Mouse (Mus musculus) 416B (cell line): Measurements from ENCODE around the gene Clba1.
"Not testable (repeated sequence)": the region's sequence is repeated elsewhere in the genome, so short reads cannot be mapped to it uniquely, and the experiment has no call there.

ENCODE experiments used
- DNase-seq: peaks from one replicate; pipeline ENCODE4 v3.0.0; 2011; ENCODE audit warnings: low read depth

The Clba1 gene

GRCm38 (mm10) chr12:112819057-112819662 lies 10.4 kb downstream of the Clba1 start:
- no peak for DNase-seq

GRCm38 (mm10) chr12:112820401-112820999 lies 11.8 kb downstream of the Clba1 start:
- no peak for DNase-seq

- DNase-seq, result no peak
Measured at GRCm38 (mm10) chr12:112821216-112821615, 12.5 kb downstream of the Clba1 start.

GRCm38 (mm10) chr12:112821974-112822373 lies 13.2 kb downstream of the Clba1 start:
- DNase-seq, result no peak

- no peak for DNase-seq
Measured at GRCm38 (mm10) chr12:112822676-112823075, 13.9 kb downstream of the Clba1 start.

- DNase-seq, result no peak
Measured at GRCm38 (mm10) chr12:112823221-112823620, 14.5 kb downstream of the Clba1 start.

GRCm38 (mm10) chr12:112825901-112826300 lies 17.2 kb downstream of the Clba1 start:
- no peak for DNase-seq

GRCm38 (mm10) chr12:112828501-112829243 lies 19.9 kb downstream of the Clba1 start:
- DNase-seq, result no peak

GRCm38 (mm10) chr12:112829244-112829864 lies 20.6 kb downstream of the Clba1 start, which contains the start of gene Cdca4:
Gene Cdca4, minus strand, starts transcription at chr12:112829423.
- peak; percentile 96 for DNase-seq

GRCm38 (mm10) chr12:112830141-112830540 lies 21.4 kb downstream of the Clba1 start:
- DNase-seq, result no peak

GRCm38 (mm10) chr12:112830570-112830969 lies 21.8 kb downstream of the Clba1 start:
- DNase-seq, result no peak

GRCm38 (mm10) chr12:112832411-112832810 lies 23.7 kb downstream of the Clba1 start:
- peak; percentile 48 for DNase-seq

- DNase-seq, result peak; percentile 97
Measured at GRCm38 (mm10) chr12:112833527-112833926, 24.8 kb downstream of the Clba1 start.

- no peak for DNase-seq
Measured at GRCm38 (mm10) chr12:112835046-112835445, 26.3 kb downstream of the Clba1 start.

- no peak for DNase-seq
Measured at GRCm38 (mm10) chr12:112840209-112841086, 31.7 kb downstream of the Clba1 start.

- DNase-seq, result not testable (repeated sequence)
Measured at GRCm38 (mm10) chr12:112841338-112841892, 32.7 kb downstream of the Clba1 start.

GRCm38 (mm10) chr12:112842128-112842527 lies 33.4 kb downstream of the Clba1 start:
- DNase-seq, result not testable (repeated sequence)

GRCm38 (mm10) chr12:112843803-112844202 lies 35.1 kb downstream of the Clba1 start:
- DNase-seq, result peak; percentile 85

- peak; percentile 59 for DNase-seq
Measured at GRCm38 (mm10) chr12:112847880-112848279, 39.1 kb downstream of the Clba1 start.

GRCm38 (mm10) chr12:112849235-112850022 lies 40.7 kb downstream of the Clba1 start:
- peak; percentile 75 for DNase-seq
